Mouse (Mus musculus) urinary bladder, postnatal 25 days (tissue): ENCODE measurements around the gene Csnk1d.

Experiments used
- DNase-seq: peaks from one replicate; pipeline ENCODE4 v3.0.0; 2022; ENCODE audit warnings: low spot score

Csnk1d gene

DNA sequence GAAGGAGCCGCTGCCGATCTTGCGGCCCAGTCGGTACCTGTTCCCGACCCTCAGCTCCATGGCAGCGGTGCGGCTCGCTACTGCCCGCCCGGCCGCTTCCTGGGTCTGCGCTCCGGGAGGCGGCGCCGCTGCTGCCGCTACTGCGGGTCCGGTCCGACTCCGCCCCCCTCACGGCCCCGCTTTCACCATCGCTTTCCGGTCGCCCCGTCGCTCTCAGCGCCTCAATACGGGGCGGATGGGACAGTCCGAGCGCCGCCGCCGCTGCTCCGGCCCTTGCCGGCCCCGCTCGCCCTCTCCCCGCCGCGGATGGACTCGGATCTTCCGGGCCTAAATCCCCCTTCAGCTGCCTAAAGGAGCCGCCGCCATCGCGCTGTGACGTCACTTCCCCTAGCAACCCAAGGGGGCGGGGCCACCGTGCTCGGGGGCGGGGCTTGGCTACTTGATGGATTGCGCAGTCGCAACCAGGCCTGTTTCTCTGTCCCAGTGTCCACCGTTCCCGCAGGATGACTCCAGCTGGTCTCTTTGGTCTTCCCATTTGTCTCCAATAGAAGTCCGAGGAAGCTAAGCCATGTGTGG is at the start of gene Csnk1d:
Gene Csnk1d, minus strand, starts transcription at position 380 of the 576 bp plus-strand sequence.
- DNase-seq = peak; percentile 100

DNA sequence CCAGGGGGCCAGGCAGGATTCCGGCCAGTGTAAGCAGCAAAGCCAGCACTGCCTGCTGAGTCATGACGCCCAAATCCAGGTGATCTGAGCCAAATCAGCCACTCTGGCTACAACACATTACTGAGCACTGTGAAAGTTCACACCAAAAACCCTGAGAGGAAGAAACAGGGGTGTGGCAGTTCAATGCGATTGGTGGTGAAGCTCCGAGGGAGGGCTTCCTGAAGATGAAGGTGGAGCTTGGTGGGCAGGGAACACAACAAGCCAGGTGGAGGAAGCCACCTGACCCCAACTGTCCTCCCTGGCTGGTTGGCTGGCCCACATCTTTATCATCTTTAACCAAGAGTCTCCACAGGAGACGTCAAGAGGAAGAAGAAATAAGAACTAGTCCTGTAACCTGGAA is 48.2 kb upstream of the Csnk1d start, which contains the start of gene Cd7:
Gene Cd7, minus strand, starts transcription at position 117 of the 400 bp plus-strand sequence.
- no peak for DNase-seq

DNA sequence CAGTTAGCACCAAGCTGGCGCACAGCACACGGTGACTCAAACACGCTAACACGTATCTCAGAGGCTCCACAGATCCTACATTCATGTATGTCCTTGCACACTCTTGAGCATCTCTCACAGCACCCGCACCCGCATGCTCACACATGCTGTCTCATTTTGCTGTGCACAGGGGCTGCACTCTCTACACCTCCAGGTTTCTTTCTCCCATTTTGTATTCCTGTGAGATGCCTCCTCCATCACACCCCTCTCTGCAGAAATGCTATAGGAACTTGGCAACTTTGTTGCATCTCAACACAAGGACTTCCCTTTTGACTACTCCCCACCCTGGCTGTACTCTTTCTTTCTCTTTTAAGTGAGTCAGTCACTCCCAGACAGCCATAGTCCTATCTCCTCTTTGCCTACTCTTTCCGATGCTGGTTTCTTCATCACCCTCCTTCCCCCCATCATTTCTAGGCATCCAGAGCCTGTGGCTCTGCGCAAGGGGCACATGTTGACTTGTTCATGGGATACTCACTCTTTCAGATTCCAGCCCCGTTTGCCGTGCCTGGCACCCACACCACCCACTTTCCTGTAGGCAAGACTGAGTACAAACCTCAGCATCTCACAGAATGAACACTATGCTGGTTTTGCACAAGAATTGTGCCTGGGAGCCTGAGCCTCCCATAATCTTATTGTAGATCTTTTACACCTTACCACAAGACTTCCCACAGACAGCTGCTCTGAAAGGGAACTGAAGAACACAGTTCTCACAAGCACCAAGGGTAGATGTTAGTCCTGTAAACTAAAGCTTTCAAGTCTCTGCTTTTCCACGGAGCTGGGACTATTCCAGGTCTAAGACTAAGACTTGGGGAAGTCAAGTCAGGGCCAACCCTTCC is 47.5 kb upstream of the Csnk1d start:
- DNase-seq = no peak

DNA sequence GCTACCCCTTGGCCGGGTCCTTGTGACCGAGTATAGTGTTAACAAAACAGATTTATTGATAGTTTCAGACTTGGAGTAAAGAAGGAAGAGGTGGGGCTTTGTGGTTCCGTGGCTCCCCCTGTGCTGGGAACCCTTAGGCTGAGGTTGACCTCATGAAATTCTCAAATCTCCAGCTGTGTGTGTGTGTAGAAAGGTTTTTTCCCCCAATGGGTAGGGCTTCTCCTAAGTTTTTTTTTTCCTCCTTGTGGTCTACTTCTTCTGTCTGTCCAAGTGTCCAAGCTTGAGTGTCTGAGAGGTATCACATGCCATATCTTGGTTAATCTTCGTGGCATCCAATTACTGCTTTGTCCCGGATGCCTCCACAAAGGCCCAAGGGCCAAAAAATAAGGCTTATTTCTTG is 42.0 kb upstream of the Csnk1d start:
- no peak for DNase-seq

DNA sequence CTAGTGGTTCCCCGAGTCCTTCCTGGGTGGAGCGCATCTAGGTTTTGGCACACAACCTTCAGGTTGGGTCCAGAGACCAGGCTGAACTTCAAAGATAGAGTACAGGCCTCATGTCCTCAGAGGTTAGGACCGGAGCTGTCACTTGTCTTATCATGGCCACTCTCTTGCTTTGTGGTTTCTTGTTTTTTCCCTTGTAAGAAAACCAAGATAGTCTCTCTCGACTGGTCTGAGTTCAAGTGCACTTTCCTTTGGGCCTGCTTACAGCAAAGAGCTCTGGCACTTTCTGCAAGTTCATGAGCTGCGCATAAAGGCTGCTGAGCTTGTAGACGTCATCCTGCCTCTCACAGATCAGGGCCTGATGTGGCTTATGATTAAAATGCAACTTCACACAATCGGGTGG is 36.1 kb upstream of the Csnk1d start:
- no peak for DNase-seq

DNA sequence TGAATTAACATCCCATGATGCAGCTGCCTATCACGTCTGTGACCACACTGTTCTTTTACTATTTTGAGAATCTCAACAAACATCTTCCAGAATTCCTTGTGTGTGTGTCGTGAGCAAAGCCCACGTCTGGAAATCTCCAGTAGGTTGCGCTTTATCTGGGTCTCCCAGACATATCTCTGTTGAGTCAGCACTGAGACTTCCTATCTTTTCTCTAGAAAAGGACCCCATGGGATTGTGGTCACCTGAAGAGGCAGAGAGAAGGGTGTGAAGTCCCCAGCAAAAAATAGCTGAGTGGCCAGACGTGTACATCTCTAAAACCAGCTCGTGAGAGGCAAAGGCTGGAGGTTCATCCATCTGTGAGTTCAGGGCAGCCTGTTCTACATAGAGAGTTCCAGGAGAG is 33.0 kb upstream of the Csnk1d start:
- no peak for DNase-seq

DNA sequence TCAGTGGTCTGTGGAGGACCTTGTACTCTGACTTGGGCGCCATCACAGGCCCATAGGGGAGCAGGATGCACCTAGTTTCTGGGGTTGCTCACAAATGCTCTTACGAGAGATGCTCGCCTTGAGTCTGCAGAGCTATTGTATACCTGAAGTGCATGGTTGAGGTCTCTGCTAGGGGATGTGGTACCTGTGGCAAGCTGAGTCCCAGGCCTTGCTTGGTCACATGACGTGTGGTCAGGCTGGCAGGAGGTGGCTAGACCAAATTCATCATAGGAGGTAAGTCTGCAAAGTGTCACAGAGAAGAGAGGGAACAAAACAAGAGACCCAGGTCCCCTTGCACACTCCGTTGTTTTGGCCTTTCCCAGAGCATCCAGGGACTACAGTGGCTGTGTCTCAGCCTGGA is 28.4 kb upstream of the Csnk1d start:
- DNase-seq = no peak

DNA sequence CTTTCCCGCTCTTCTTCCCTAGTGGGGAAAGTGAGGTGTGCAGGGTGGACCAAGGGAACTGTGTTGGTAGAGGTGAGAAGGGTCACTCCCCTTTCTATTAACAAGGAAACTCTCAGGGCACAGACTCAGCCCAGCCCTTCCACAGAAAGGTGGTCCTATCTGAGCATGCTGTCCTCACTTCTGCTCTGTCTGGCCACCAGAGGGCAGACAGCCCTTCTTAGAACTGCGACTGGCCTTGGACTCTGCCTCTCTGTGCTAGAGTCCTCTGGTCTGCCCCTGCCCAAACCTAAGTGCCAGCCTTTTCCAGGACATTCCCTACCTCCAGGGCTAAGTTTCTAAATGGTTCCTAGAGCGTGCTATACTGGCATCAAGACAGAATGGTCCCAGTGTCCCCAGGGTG is 26.6 kb upstream of the Csnk1d start:
- peak; percentile 46 for DNase-seq

DNA sequence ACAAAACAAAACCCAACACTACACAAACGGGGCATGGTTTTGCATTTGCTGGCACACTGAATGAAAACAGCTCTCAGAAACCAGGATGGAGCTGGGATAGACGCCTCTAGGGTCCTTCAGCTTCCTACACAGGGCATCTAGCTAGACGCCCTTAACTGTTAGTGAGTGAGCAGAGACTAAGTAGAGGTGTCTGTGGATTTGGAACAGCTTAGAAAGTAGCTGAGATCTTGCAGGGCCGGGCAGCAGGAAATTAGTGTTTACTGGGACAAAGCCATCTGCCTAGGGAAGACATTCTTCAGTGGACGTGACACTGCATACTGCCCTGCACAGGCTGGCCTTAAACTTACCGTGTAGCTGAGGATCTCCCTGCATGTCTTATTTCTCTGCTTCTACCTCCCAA is 24.3 kb upstream of the Csnk1d start:
- DNase-seq = no peak

DNA sequence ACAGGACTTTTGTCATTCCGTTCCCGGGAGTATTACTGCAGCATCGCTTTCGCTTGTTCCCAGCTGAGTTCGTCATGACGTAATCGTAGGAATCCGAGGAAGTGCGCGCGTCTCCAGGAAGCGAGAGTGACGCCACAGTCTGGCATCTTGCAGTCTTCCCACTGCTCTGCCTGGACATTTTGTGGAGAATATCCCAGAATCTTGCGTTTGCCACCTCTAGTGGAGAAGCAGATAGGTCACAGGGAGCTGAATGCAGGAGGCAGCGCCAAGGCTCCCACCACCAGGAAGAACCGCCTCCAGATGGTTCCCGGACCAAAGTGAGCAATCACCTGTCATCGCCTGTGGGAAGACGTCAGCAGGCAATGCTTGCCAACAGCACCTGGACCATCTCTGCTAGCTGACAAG is 23.8 kb upstream of the Csnk1d start:
- peak; percentile 23 for DNase-seq

DNA sequence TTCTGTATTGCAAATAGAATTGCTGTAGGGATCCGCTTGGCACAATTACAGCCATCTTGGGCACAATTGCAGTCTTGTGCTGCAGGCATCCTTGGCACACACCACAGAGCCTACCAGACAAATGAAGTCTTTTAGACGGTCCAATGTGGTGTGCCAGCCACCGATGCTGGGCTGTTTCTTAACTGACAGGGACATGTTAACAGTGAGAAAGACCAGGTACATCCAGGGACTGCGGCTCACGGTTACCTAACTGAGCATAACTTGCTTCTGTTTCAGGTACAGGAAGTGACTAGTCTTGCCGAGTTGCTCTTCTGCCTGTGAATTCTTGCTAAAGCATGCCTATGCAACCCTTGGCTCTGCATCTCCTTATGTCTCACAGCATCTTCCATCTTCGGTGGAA is 22.5 kb upstream of the Csnk1d start:
- no peak for DNase-seq

DNA sequence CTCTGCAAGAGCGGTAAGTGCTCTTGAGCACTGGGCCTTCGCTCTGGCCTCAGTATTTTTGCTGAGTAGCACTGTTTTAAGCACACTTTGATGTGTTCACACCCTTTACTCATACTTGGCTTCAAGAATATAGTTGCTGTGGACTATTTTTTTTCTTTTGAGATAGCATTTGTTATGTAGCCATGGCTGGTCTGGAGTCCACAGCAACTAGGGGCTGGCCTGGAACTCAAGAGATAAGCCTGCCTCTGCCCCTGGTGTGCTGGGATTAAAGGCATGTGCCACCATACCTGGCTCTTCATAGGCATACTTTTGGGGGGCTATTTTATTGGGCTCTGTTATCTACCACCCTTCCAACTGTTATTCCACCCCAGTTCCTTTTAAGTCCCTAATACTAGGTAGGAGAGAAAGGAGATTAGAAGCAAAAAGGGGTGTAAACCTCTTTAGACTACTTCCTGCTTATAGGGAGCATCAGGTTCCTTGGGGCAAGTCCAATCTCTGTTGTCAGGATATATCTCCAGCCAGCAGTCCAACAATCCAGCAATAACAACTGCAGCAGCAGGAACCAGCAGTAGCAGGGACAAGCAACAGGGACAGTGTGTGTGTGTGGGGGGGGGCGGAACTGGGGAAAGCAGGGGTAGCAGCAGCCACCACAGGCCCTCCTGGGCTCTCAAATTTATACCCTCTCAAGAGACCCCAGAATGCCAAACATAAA is 19.1 kb upstream of the Csnk1d start:
- no peak for DNase-seq

DNA sequence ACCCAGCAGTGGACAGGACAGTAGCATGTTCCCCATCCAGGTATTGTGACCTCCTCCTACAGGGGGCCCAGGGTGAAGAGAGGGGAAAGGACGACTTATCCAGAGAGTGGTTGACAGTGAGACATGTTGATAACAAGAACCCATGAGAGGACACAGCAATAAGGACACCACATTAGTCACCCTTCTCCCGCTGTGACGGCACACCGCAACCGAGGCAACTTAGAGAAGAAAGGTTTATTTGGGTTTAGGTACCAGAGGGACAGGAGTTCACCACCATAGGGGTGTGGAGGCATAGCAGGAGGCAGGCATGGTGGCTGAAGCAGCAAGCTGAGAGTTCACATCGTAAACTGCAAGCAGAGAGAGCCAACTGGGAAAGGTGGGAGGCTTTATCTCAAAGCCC is 15.1 kb upstream of the Csnk1d start:
- no peak for DNase-seq

DNA sequence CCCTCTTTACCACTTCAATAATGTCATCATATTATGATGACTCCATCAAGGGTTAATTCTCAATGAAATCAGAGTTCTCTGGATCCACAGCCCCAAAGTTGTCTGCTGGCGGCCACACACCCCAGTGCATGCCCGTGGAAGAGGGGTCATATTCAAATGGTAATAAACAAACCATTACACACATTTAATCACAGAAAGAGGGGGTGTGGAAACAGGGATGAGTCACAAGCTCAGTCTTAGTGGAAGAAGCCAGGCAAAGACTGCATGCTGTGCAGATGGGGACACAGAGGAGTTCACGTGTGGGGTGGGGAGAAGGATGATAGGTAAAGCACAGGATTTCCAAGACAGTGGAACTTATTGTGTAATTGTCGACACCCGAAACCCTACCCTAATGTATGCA is 13.2 kb upstream of the Csnk1d start:
- DNase-seq = no peak

DNA sequence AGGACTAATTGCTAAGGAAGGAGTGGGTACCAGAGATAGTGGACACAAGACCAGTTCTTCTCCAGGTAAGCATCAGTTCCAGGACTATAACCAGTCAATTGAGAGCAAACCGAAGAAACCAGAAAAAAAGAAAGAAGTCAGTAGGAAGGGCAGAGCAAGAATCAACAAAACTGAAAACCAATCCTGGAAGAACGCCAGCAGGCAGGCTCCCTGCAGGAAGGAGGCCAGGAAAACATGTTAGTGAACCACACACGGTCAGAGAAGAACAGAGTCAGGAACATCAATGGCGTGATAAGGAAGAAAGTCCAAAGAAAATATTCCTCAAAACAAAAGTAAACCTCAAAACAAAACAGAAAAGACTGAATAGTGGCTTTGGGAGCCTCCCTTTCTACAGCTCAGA is 10.8 kb upstream of the Csnk1d start:
- DNase-seq = no peak

DNA sequence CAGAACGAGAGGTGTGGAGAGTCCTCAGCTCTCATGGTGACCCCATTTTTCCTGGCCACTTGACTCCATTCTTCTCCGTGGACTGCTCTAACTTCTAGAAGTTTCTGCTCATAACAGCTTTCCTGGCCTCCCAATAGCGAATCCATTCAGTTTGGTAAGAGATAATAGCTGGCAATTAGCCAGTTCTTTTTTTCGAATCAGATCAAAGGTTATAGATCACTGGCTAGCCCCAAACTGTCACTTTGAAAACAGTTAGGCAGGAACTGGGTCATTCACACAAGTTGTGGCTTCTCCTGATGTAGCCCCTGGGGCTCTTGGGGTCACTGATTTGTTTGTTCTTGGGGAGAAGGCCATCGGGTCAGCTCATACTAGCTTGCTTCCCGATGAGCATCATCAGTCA is 3.6 kb upstream of the Csnk1d start:
- no peak for DNase-seq

DNA sequence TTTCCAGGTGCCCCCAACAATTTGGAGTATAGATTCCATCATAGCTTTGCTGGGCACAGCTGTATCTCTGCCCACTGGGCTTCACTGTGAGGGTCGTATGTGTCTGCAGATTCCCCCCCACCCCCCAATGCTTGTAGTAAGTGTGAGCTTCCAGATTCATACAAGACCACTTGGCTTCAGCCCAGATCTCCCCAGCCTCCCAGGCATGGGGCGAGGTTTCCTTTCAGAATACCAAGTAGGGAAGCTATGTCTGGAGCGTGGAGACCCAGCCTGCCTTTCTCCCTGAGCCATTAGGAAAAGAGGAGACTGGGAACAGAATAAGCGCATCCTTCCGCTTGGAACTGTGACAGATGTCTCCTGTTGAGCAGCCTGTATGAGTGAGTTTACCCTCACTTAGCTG is 2.5 kb upstream of the Csnk1d start:
- DNase-seq = no peak

DNA sequence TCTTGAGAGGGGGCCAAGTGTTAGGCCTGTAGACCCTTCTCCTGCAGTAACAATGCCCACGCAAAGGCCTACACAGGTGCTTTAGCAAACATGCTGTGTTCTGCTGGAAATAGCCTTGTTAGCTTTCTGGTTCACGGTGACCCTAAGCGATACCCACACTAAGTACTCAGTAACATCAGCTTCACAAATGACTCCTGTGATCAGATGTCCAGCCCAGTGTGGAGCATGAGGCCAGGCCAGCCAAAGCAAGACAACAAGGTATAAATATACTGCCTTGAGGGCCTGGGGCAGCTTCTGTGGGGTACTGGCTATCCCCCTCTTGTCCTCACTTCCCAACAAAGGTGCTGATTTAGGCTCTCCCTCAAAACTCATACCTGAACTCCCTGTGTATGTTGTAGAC is 1.9 kb upstream of the Csnk1d start:
- no peak for DNase-seq

DNA sequence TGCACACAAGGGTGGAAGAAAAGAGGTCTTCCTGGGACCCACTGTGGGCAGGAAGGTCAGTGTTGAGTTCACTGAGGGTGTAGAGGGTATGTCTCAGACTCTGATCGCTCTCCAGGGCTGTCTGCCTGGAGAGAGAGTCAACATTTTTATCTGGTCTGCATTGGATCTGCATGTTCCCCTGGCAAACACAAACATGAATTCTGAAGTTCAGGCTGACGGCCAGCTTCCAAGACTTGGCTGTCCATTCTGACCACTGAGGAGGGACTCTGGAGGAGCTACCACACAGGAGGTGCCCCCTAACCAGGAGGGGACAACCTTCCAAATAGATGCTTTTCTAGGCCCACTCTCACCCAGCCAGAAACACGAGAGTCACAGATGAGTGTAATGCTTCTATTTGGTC is 661 bp upstream of the Csnk1d start:
- no peak for DNase-seq

DNA sequence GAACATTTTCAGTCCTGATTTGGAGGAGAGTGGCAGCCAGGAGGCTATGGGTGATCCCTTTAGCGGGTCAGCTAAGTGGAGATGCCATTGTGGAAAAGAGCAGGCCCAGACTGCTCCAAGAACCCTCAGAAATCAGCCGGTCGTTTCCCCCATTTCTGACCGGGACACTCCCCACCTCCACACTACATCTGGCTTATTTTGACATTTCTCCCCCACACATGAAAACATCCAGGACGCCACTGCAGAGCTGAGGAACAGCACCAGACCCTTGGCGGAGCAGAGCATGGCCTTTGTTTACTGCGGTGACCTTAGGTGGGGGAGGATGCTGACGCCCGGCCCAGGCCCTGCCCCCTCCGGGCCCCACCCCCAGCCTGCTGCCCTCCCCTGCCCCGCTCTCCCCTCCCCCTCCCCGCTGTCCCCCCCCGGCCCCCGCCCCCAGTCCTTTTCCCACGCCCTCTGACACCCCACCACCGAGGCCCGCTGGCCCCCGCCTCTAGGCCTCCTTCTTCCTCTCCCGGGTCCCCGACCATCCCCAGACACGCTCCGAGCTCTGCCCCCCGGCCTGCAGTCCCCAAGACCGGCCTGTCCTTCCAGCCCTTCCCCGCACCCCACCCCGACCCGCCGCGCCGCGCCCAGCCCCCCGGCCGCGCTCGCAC is 876 bp downstream of the Csnk1d start:
- peak; percentile 42 for DNase-seq

DNA sequence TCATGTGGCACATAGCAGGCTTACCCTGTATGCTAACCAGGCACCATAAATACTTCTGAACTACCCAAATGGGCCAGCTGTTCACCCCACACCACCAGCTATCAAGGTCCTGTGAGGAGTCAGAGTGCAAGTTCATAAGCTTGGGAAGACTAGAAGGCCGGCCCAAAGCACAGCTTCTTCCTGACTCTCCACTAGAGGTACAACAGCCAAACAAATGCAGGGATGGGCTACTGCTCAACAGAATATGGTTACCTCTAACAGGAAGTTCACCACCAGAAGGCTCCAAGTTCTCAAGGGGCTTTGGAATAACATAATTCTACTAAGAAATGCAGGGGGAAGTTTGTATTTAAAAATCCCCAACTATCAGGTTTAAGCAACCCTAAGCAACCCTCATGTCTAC is 1.6 kb downstream of the Csnk1d start:
- no peak for DNase-seq

DNA sequence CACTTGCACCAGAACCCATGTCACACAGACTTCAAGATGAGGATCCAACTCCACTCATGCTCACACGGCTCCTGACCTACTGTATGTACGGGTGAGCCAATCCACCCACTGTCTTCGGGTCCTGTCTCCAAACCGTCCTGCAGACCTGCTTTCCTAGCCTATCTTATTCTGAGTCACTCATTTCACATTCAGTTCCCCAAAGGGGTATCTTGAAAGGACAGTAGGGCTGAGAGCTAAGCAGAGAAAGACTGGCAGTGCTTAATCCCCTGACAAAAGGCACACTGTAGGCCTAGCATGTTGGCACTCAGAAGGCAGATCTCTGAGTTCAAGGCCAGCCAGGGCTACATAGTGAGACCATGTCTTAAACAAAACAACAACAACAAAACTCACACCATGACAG is 2.7 kb downstream of the Csnk1d start:
- no peak for DNase-seq

DNA sequence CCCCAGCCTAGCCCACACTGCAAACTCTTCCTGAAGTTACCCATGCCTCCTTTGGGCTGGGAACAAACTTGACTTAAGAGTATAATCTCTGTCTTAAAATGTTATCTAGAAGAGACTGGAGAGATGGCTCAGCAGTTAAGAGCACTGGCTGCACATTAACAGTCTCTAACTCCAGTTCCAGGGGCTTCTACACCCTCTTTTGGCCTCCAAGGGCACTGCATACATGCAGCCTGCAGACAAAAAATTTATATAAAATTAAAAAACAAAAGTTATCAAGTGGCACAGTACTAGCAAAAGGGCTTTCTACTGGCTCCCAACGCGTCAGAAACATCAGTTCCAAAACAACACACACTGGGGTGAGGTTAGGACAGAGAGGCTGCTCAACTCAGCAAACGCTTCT is 3.5 kb downstream of the Csnk1d start:
- DNase-seq = no peak
